Mouse (Mus musculus): ENCODE measurements around the gene Car6. TPM values are rescaled to one million over a fixed set of nuclear protein-coding genes. Genes with fewer than 3 reads are reported as not detected.

Gene Car6
- polyA plus RNA-seq, 1 experiment from 2014 or later = not detected

DNA sequence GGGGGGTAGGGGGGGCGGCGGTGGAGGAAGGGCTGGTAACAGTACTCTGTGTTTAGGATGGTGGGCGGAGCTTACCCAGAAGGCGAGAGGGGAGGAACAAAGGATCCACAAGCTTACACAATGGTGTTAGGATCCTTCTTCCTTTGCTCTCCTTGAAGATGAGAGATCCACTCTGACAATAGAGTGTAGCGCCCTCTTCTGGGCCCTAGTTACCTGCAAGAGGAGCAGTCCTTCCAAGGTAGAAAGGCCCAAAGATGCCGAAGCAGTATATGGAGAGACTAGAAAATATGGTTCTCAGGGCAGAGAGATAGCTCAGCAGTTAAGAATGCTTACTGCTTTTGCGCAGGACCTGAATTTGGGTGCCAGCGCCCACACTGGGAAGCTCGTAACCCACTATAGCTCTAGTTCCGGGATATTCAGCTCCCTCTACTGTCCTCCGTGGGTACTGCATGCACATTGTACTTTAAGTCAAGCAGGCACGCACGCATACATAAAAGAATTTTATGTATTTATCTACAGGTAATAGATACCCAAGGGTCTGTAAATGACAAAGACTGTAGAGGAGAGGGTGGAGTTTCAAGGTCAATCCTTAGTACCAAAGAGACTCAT lies 38.5 kb downstream of the Car6 start:
- Histone ChIP-seq H3K9me3 (replicated peaks; ENCODE audit: low read length) (no peaks in the 10 kb centered on the region), H3K4me2 (ENCODE audit: low read length) (no peak overlapping the region), H3K4me3 (replicated peaks; ENCODE audit: low read depth, low read length) (no peak overlapping the region), H3K4me1 (replicated peaks; ENCODE audit: insufficient read depth, low read length) (no peaks in the 10 kb centered on the region), H3K9ac (ENCODE audit: low read depth, low read length) (no peak overlapping the region), H3K36me3 (ENCODE audit: insufficient read depth, low read length) (no peaks in the 10 kb centered on the region), H3K27ac (no peak overlapping the region), H3K27me3 (ENCODE audit: insufficient read depth, low read length) (no peaks in the 10 kb centered on the region)
- TF ChIP-seq CTCF (IDR thresholded peaks at IDR 0.05; ENCODE audit: low read depth) = peak; percentile 33; the same call in 1 of the 2 replicates
- no peak for DNase-seq (ENCODE audit: low spot score)
- 80% methylated on average over 13 of the region's 13 CpGs for WGBS
- no peak for ATAC-seq (replicated peaks; ENCODE audit: low FRiP score, low read depth)

DNA sequence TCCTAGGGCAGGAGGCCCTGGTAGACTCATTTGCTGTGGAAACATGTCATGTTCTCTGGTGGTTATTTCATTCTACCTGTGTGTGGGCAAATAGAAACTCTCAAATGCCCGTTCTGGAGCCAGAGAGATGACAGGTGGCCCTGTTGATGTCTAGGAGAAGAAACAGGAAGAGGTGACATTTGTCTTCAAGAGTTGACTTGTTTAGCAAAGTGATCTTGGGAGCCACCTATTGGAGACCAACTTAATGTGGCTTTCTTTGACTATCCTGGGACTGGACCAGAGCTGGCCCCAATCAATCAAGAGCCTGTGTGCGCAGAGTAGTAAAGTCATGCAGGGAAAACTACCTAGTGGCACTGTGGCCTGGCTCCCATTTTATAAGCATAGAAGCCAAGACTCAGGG lies 41.7 kb downstream of the Car6 start:
- no peaks in the 10 kb centered on the region for H3K9me3 ChIP-seq (replicated peaks; ENCODE audit: low read length)
- H3K27ac ChIP-seq = no peak overlapping the region
- no peaks in the 10 kb centered on the region for H3K27me3 ChIP-seq (ENCODE audit: insufficient read depth, low read length)
- no peaks in the 10 kb centered on the region for H3K4me1 ChIP-seq (replicated peaks; ENCODE audit: insufficient read depth, low read length)
- no peak overlapping the region for H3K4me2 ChIP-seq (ENCODE audit: low read length)
- no peak overlapping the region for H3K4me3 ChIP-seq (replicated peaks; ENCODE audit: low read depth, low read length)
- 87% methylated on average over 2 of the region's 2 CpGs for WGBS
- no peak for TF ChIP-seq CTCF (IDR thresholded peaks at IDR 0.05; ENCODE audit: low read depth)
- no peak for DNase-seq (ENCODE audit: low spot score)
- no peaks in the 10 kb centered on the region for H3K36me3 ChIP-seq (ENCODE audit: insufficient read depth, low read length)
- ATAC-seq (replicated peaks; ENCODE audit: low FRiP score, low read depth) = no peak
- H3K9ac ChIP-seq (ENCODE audit: low read depth, low read length) = no peak overlapping the region

DNA sequence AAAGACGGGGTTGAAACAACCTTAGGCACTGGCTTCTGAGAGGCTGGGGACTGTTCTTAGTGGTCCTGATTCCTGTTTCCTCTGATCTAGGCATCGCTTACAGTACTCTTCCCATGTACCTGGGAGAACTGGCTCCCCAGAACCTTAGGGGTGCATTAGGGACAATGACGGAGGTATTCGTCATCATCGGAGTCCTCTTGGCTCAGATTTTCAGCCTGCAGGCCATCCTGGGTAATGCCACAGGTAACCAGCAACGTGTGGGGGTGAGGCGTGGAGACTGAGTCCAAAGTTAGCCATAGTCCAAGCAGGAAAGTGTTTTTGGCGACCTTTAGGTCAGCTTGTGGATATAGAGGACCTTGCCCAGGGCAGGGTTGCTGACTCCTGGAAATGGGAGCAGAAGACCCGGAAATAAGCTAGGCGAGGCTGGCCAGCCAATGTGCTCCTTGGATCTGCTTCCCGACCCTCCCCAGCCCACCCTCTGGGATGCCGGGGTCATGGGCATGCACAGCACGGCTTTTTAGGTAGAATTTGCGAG lies 43.7 kb downstream of the Car6 start:
- no peak overlapping the region for H3K4me3 ChIP-seq (replicated peaks; ENCODE audit: low read depth, low read length)
- H3K4me2 ChIP-seq (ENCODE audit: low read length) = no peak overlapping the region
- H3K36me3 ChIP-seq (ENCODE audit: insufficient read depth, low read length) = no peaks in the 10 kb centered on the region
- no peak for TF ChIP-seq CTCF (IDR thresholded peaks at IDR 0.05; ENCODE audit: low read depth)
- 77% methylated on average over 14 of the region's 14 CpGs for WGBS
- DNase-seq (ENCODE audit: low spot score) (no peak), ATAC-seq (replicated peaks; ENCODE audit: low FRiP score, low read depth) (no peak)
- H3K9ac ChIP-seq (ENCODE audit: low read depth, low read length) = no peak overlapping the region
- H3K4me1 ChIP-seq (replicated peaks; ENCODE audit: insufficient read depth, low read length) = no peaks in the 10 kb centered on the region
- no peak overlapping the region for H3K27ac ChIP-seq
- H3K9me3 ChIP-seq (replicated peaks; ENCODE audit: low read length) = no peaks in the 10 kb centered on the region
- H3K27me3 ChIP-seq (ENCODE audit: insufficient read depth, low read length) = no peaks in the 10 kb centered on the region

DNA sequence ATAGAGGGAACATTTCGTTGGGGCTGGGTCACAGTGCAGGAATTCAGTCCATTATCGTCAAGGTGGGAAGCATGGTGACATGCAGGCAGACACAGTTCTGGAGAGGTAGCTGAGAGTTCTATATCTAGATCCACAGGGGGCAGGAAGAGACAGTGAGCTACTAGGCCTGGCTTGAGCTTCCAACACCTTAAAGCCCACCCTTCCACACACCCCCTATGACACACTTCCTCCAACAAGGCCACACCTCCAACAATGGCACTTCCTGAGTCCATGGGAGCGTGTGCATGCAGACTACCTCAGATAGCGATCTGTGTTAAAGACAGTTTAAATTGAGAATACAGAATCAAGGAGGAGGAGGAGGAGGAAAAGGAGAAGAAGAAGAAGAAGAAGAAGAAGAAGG lies 45.4 kb downstream of the Car6 start:
- no peaks in the 10 kb centered on the region for H3K4me1 ChIP-seq (replicated peaks; ENCODE audit: insufficient read depth, low read length)

DNA sequence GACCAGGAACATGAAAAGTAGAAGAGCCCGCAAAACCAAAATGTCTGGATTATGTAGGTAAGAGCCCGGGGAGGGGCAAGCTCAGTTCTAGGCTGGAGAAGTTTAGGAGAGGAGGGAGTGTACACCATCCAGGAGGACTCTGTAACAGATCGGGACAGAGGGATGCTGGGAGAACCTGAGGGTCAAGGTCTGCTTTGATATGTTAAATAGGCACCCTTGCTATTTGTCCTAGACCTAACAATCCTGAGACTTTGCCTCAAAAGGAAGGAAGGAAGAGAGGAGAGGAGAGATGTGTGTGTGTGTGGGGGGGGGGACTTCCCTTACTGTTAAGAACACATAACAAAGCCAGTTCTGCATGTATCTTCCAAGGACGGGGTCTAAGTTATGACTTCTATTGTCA lies 45.8 kb downstream of the Car6 start:
- Histone ChIP-seq H3K36me3 (ENCODE audit: insufficient read depth, low read length) (no peaks in the 10 kb centered on the region), H3K4me3 (replicated peaks; ENCODE audit: low read depth, low read length) (no peak overlapping the region), H3K4me1 (replicated peaks; ENCODE audit: insufficient read depth, low read length) (no peaks in the 10 kb centered on the region), H3K4me2 (ENCODE audit: low read length) (no peak overlapping the region), H3K9ac (ENCODE audit: low read depth, low read length) (no peak overlapping the region), H3K9me3 (replicated peaks; ENCODE audit: low read length) (no peaks in the 10 kb centered on the region), H3K27me3 (ENCODE audit: insufficient read depth, low read length) (no peaks in the 10 kb centered on the region), H3K27ac (no peak overlapping the region)
- 91% methylated on average over 4 of the region's 4 CpGs for WGBS
- ATAC-seq (replicated peaks; ENCODE audit: low FRiP score, low read depth) (no peak), DNase-seq (ENCODE audit: low spot score) (no peak)
- no peak for TF ChIP-seq CTCF (IDR thresholded peaks at IDR 0.05; ENCODE audit: low read depth)

More for the DNA sequence above, 45.4 kb downstream of the Car6 start:
- no peak for TF ChIP-seq CTCF (IDR thresholded peaks at IDR 0.05; ENCODE audit: low read depth)
- no peak overlapping the region for H3K27ac ChIP-seq
- DNase-seq (ENCODE audit: low spot score) (no peak), ATAC-seq (replicated peaks; ENCODE audit: low FRiP score, low read depth) (no peak)
- H3K36me3 ChIP-seq (ENCODE audit: insufficient read depth, low read length) = no peaks in the 10 kb centered on the region
- no peaks in the 10 kb centered on the region for H3K9me3 ChIP-seq (replicated peaks; ENCODE audit: low read length)
- 88% methylated on average over 4 of the region's 4 CpGs for WGBS
- no peak overlapping the region for H3K4me3 ChIP-seq (replicated peaks; ENCODE audit: low read depth, low read length)
- H3K27me3 ChIP-seq (ENCODE audit: insufficient read depth, low read length) = no peaks in the 10 kb centered on the region
- H3K4me2 ChIP-seq (ENCODE audit: low read length) = no peak overlapping the region
- H3K9ac ChIP-seq (ENCODE audit: low read depth, low read length) = no peak overlapping the region

DNA sequence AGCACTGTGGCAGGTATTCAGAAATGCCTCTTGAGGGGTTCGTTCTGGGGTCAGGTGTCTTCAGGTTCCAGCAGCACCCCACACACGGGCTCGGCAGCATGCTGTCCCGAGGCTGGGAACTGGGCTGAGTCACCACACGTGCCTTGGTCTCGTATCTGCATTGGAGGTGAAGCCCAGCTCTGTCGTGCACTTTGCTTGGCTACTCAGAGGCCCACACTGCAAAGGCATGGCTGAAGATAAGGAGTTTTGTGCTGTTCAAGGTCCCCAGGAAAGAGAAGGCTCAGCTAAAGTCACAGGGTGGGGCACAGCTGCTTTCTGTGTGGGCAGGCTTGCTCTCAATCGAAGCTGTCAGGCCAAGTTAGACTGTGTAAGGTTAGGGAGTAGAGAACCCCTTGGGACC lies 48.6 kb downstream of the Car6 start:
- no peaks in the 10 kb centered on the region for H3K9me3 ChIP-seq (replicated peaks; ENCODE audit: low read length)
- H3K36me3 ChIP-seq (ENCODE audit: insufficient read depth, low read length) = no peaks in the 10 kb centered on the region
- no peak for ATAC-seq (replicated peaks; ENCODE audit: low FRiP score, low read depth)
- no peaks in the 10 kb centered on the region for H3K4me1 ChIP-seq (replicated peaks; ENCODE audit: insufficient read depth, low read length)
- H3K27me3 ChIP-seq (ENCODE audit: insufficient read depth, low read length) = no peaks in the 10 kb centered on the region
- no peak for DNase-seq (ENCODE audit: low spot score)
- WGBS = 76% methylated on average over 8 of the region's 8 CpGs
- H3K9ac ChIP-seq (ENCODE audit: low read depth, low read length) = no peak overlapping the region
- H3K4me2 ChIP-seq (ENCODE audit: low read length) = no peak overlapping the region
- no peak overlapping the region for H3K4me3 ChIP-seq (replicated peaks; ENCODE audit: low read depth, low read length)
- H3K27ac ChIP-seq = no peak overlapping the region
- no peak for TF ChIP-seq CTCF (IDR thresholded peaks at IDR 0.05; ENCODE audit: low read depth)

DNA sequence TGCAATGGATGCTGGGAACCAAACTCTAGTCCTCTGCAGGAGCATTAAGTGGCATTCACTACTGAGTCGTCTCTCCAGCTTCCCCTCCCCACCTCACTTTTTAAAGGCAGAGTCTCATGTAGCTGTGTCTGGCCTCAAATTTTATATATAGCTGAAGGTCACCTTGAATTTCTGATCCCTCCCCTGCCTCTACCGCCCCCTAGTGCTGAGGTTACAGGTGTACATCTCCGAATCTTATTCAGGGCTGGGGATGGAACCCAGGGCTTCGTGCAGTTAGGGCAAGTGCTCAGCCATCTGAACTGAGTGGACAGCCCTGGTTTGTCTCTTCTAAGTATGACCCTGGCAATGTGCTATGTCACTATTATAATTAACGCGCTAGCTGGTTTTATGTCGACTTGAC lies 50.1 kb downstream of the Car6 start:
- no peak overlapping the region for H3K27ac ChIP-seq
- no peak overlapping the region for H3K4me2 ChIP-seq (ENCODE audit: low read length)
- no peaks in the 10 kb centered on the region for H3K9me3 ChIP-seq (replicated peaks; ENCODE audit: low read length)
- H3K27me3 ChIP-seq (ENCODE audit: insufficient read depth, low read length) = no peaks in the 10 kb centered on the region
- H3K4me1 ChIP-seq (replicated peaks; ENCODE audit: insufficient read depth, low read length) = no peaks in the 10 kb centered on the region
- H3K9ac ChIP-seq (ENCODE audit: low read depth, low read length) = no peak overlapping the region
- no peak for ATAC-seq (replicated peaks; ENCODE audit: low FRiP score, low read depth)
- H3K36me3 ChIP-seq (ENCODE audit: insufficient read depth, low read length) = no peaks in the 10 kb centered on the region
- 81% methylated on average over 7 of the region's 7 CpGs for WGBS
- no peak overlapping the region for H3K4me3 ChIP-seq (replicated peaks; ENCODE audit: low read depth, low read length)
- no peak for DNase-seq (ENCODE audit: low spot score)
- TF ChIP-seq CTCF (IDR thresholded peaks at IDR 0.05; ENCODE audit: low read depth) = peak; percentile 17; the same call in 1 of the 2 replicates
